Mouse (Mus musculus) bone marrow, adult 2 months (tissue): Measurements from ENCODE around the gene Aldh16a1. TPM values are rescaled to one million over a fixed set of nuclear protein-coding genes. Genes with fewer than 3 reads are reported as not detected.
"Not testable (repeated sequence)": the region's sequence is repeated elsewhere in the genome, so short reads cannot be mapped to it uniquely, and the experiment has no call there.

Source experiments
- H3K27ac ChIP-seq: fragments of 200-500 bp; 2 replicates; pipeline ENCODE4 v1.5.1; 2012; ENCODE audit warnings: low read depth, mild to moderate bottlenecking, control low read depth, inconsistent platforms, low read length; ENCODE audit not compliant: control insufficient read depth, poor library complexity, insufficient read depth
- H3K4me1 ChIP-seq: fragments of 200-500 bp; 2 replicates; pipeline ENCODE4 v1.6.1; 2011; ENCODE audit warnings: low read length; ENCODE audit not compliant: control insufficient read depth, insufficient read depth
- H3K4me3 ChIP-seq: fragments of 200-500 bp; replicated peaks from 2 replicates; pipeline ENCODE3; 2011; ENCODE audit warnings: mild to moderate bottlenecking, low read depth, low read length, control low read depth; ENCODE audit not compliant: control insufficient read depth
- CTCF ChIP-seq: fragments of 200-500 bp; IDR thresholded peaks from 2 replicates; pipeline ENCODE4 v1.5.1; 2011; ENCODE audit warnings: low read length, control low read depth; ENCODE audit not compliant: control insufficient read depth, insufficient read depth
- POLR2A ChIP-seq: fragments of 200-500 bp; IDR thresholded peaks from 2 replicates; pipeline ENCODE4 v1.6.1; 2011; ENCODE audit warnings: low read depth, mild to moderate bottlenecking, control low read depth, low read length, borderline replicate concordance; ENCODE audit not compliant: control insufficient read depth
- WGBS: fragments of 180-500 bp; shearing (Covaris S2); methylation state at CpG from one replicate; pipeline ENCODE4 v1.1.7; 2018; 5-methylcytosine and 5-hydroxymethylcytosine counted together
- polyA plus RNA-seq: library from polyadenylated mRNA; stranded (reverse); fragments of >200 nt; gene quantifications from 2 replicates; pipeline ENCODE4 v1.2.4, GENCODE M21; 2011; ENCODE audit warnings: low replicate concordance; ENCODE audit not compliant: missing spikeins, insufficient read depth, insufficient read length

Gene Aldh16a1
- polyA plus RNA-seq, 1 experiment: 113 TPM

GRCm38 (mm10) chr7:45131850-45132249 lies 22.5 kb downstream of the Aldh16a1 start:
- TF ChIP-seq POLR2A: no peak
- no peak for TF ChIP-seq CTCF
- WGBS: 91% methylated on average over 11 of the region's 11 CpGs
- H3K27ac ChIP-seq: no peak overlapping the region
- H3K4me3 ChIP-seq: no peak overlapping the region
- H3K4me1 ChIP-seq: peaks cover 4% of the 10 kb centered on the region; the same call in 1 of the 2 replicates

- TF ChIP-seq POLR2A (no peak), CTCF (no peak)
- Histone ChIP-seq H3K27ac (no peak overlapping the region; the same call in 1 of the 2 replicates), H3K4me1 (peaks cover 3% of the 10 kb centered on the region; the same call in 1 of the 2 replicates), H3K4me3 (peak overlapping the region; percentile 9)
- WGBS: 69% methylated on average over 15 of the region's 15 CpGs
Measured at GRCm38 (mm10) chr7:45129776-45130512, 24.4 kb downstream of the Aldh16a1 start.

- WGBS: under 1% methylated on average over 17 of the region's 17 CpGs
- TF ChIP-seq POLR2A: no peak
- TF ChIP-seq CTCF: no peak
- Histone ChIP-seq H3K27ac (peak overlapping the region; percentile 77), H3K4me3 (peak overlapping the region; percentile 85), H3K4me1 (peaks cover 6% of the 10 kb centered on the region; the same call in 1 of the 2 replicates)
Measured at GRCm38 (mm10) chr7:45129318-45129717, 25.1 kb downstream of the Aldh16a1 start.

GRCm38 (mm10) chr7:45128624-45129246 lies 25.6 kb downstream of the Aldh16a1 start, which contains the start of gene Rpl13a:
Rpl13a (minus strand) TSS chr7:45128761.
- peak within 1 kb of the TSS; percentile 96 for H3K4me3 ChIP-seq
- H3K4me1 ChIP-seq: peaks cover 6% of the 10 kb centered on the region; the same call in 1 of the 2 replicates
- WGBS: under 1% methylated on average over 48 of the region's 48 CpGs
- peak; percentile 93 for TF ChIP-seq POLR2A
- TF ChIP-seq CTCF: peak; percentile 73
- peak within 1 kb of the TSS; percentile 91 for H3K27ac ChIP-seq

- WGBS: under 1% methylated on average over 6 of the region's 6 CpGs
- Histone ChIP-seq H3K4me3 (peak overlapping the region; percentile 96), H3K27ac (peak overlapping the region; percentile 91; the same call in 1 of the 2 replicates), H3K4me1 (peaks cover 8% of the 10 kb centered on the region; the same call in 1 of the 2 replicates)
- no peak for TF ChIP-seq POLR2A
Measured at GRCm38 (mm10) chr7:45127700-45128224, 26.6 kb downstream of the Aldh16a1 start.

- Histone ChIP-seq H3K4me3 (peak overlapping the region; percentile 96), H3K27ac (peak overlapping the region; percentile 17; the same call in 1 of the 2 replicates), H3K4me1 (peaks cover 9% of the 10 kb centered on the region; the same call in 1 of the 2 replicates)
- 48% methylated on average over 21 of the region's 21 CpGs for WGBS
- no peak for TF ChIP-seq POLR2A
- TF ChIP-seq CTCF: no peak
Measured at GRCm38 (mm10) chr7:45126844-45127699, 27.3 kb downstream of the Aldh16a1 start.

- Histone ChIP-seq H3K4me3 (no peak overlapping the region), H3K4me1 (peaks cover 13% of the 10 kb centered on the region; the same call in 1 of the 2 replicates)
Measured at GRCm38 (mm10) chr7:45126147-45126843, 28.1 kb downstream of the Aldh16a1 start.

GRCm38 (mm10) chr7:45125649-45126048 lies 28.7 kb downstream of the Aldh16a1 start:
- not testable (repeated sequence) for H3K27ac ChIP-seq, H3K4me3 ChIP-seq
- peaks cover 13% of the 10 kb centered on the region; the same call in 1 of the 2 replicates for H3K4me1 ChIP-seq

More at GRCm38 (mm10) chr7:45126147-45126843, 28.1 kb downstream of the Aldh16a1 start:
- TF ChIP-seq CTCF: no peak
- TF ChIP-seq POLR2A: no peak
- H3K27ac ChIP-seq: 0 out of 2 replicates have a peak overlapping the region, but pooled peaks have one; percentile 17
- WGBS: 79% methylated on average over 17 of the region's 17 CpGs

More at GRCm38 (mm10) chr7:45125649-45126048, 28.7 kb downstream of the Aldh16a1 start:
- 74% methylated on average over 5 of the region's 5 CpGs for WGBS
